Comparison of ENCODE assay signal across 29 mouse cellular contexts in genomic region chrX:7090323-7090722, GRCm38 (mm10). TPM values are rescaled to one million over a fixed set of nuclear protein-coding genes. Genes with fewer than 3 reads are reported as not detected.
"Had no signal": no experiment of that assay in that cellular context is flagged by ENCODE, and none has a peak within 500 bp of the region (broad histone marks: within the 10 kb centered on the region; RNA-seq: fewer than 3 reads in every experiment).

No protein-coding gene starts in this region.

- ATAC-seq: liver, postnatal 0 days had no signal

- H3K36me3 ChIP-seq: limb, embryonic 12.5 days; limb, embryonic 15.5 days had no signal

- H3K4me2 ChIP-seq: limb, embryonic 12.5 days; limb, embryonic 15.5 days; liver, embryonic 11.5 days; lung, embryonic 14.5 days; midbrain, embryonic 11.5 days had no signal

- H3K9me3 ChIP-seq: limb, embryonic 12.5 days; limb, embryonic 15.5 days had no signal

- H3K4me3 ChIP-seq: limb, embryonic 12.5 days; limb, embryonic 15.5 days had no signal

- H3K27me3 ChIP-seq: limb, embryonic 12.5 days; limb, embryonic 15.5 days had no signal

- H3K27ac ChIP-seq: limb, embryonic 12.5 days; limb, embryonic 15.5 days; liver, embryonic 14.5 days had no signal

- DNase-seq: kidney, adult 9 months; kidney, postnatal 14 days; kidney, postnatal 4 days; left cerebral cortex, postnatal 4 days; liver, postnatal 0 days; lung, embryonic 14.5 days; lung, postnatal 10 days; lung, postnatal 4 days; midbrain, embryonic 14.5 days; thymus, postnatal 25 days had no signal

- H3K9ac ChIP-seq: limb, embryonic 12.5 days; limb, embryonic 15.5 days; liver, embryonic 14.5 days; liver, postnatal 0 days; lung, embryonic 14.5 days had no signal

- H3K4me1 ChIP-seq: limb, embryonic 12.5 days; limb, embryonic 15.5 days had no signal

RNA-seq across cellular contexts. Expression of gene Akap4, which starts 23.0 kb away (rescaled TPM):
- total RNA-seq: layer of hippocampus, adult 18-20 months; layer of hippocampus, postnatal 14 days; left cerebral cortex, adult 8-10 months; left cerebral cortex, postnatal 14 days; left cerebral cortex, postnatal 4 days; megakaryocyte progenitor cell, adult 5-6 weeks; megakaryocyte-erythroid progenitor cell, adult 5-6 weeks; midbrain, postnatal 0 days had no signal
- polyA plus RNA-seq: kidney, embryonic 16.5 days; limb, embryonic 12.5 days; limb, embryonic 15.5 days; liver, embryonic 11.5 days; liver, embryonic 14.5 days; liver, postnatal 0 days; lung, embryonic 14.5 days; midbrain, embryonic 11.5 days; midbrain, embryonic 14.5 days; midbrain, postnatal 0 days; neural tube, embryonic 11.5 days; neural tube, embryonic 14.5 days; small intestine, adult 2 months; spleen, adult 2 months; stomach, embryonic 16.5 days had no signal

RNA-seq across cellular contexts. Expression of gene Ccnb3, which starts 48.9 kb away (rescaled TPM):
- total RNA-seq: layer of hippocampus, adult 18-20 months; layer of hippocampus, postnatal 14 days; left cerebral cortex, adult 8-10 months; left cerebral cortex, postnatal 14 days; left cerebral cortex, postnatal 4 days; megakaryocyte progenitor cell, adult 5-6 weeks; megakaryocyte-erythroid progenitor cell, adult 5-6 weeks; midbrain, postnatal 0 days had no signal
- polyA plus RNA-seq: liver, postnatal 0 days; lung, embryonic 14.5 days; midbrain, embryonic 11.5 days; midbrain, embryonic 14.5 days; midbrain, postnatal 0 days; neural tube, embryonic 11.5 days; neural tube, embryonic 14.5 days; small intestine, adult 2 months; spleen, adult 2 months; thymus, postnatal 0 days had no signal
